Mouse (Mus musculus): ENCODE measurements around the gene Rarb.
"Not testable (repeated sequence)": the region's sequence is repeated elsewhere in the genome, so short reads cannot be mapped to it uniquely, and the experiment has no call there.

The Rarb gene

GRCm38 (mm10) chr14:16818602-16819250, at the start of gene Rarb:
TSS of gene Rarb (minus strand) at chr14:16819156.
- DNase-seq: no peak

DNA sequence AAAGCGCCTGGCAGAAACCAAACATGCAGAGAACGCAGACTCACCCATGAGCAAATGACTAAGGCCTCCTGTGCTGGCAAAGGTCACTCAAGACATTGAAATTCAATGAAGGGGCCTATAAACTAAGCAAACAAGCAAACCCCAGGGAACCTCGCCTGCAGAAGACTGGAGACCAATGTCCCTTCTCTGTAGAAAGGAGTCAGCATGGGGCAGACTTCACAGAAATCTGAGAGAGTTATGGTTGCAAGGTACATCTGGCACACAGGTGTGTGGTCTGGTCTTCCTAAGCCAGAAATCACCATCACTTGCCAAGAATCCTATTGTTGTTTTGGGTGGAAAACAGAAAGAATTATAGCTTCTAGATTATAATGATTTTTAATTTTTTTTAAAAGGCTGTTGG, 23.1 kb upstream of the Rarb start:
- no peak for DNase-seq

- DNase-seq: no peak
Measured at GRCm38 (mm10) chr14:16841597-16841989, 22.6 kb upstream of the Rarb start.

GRCm38 (mm10) chr14:16840951-16841596, 22.1 kb upstream of the Rarb start:
- peak; percentile 27 for DNase-seq

DNA sequence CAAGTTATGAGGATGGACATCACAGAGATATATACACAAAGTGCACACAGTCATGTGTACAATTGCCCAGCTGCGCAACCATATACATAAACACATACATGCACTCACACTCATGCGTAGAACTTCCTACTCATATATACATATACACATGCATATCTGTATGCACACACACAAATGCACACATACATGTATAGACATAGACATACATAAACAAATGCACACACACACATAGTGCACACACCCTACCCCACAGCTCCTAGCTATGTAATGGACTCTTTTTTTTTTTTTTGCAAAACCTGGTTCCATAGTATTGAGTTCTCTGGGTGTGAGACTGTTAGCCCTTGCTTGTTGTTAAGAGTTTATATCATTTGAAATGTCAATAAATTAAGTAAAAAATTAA, 21.2 kb upstream of the Rarb start:
- DNase-seq: no peak

- no peak for DNase-seq
Measured at GRCm38 (mm10) chr14:16815096-16815741, 3.7 kb downstream of the Rarb start.

GRCm38 (mm10) chr14:16806155-16806554, 12.8 kb downstream of the Rarb start:
- DNase-seq: no peak

- DNase-seq: no peak
Measured at GRCm38 (mm10) chr14:16790161-16790560, 28.8 kb downstream of the Rarb start.

GRCm38 (mm10) chr14:16781942-16782541, 36.9 kb downstream of the Rarb start:
- DNase-seq: no peak

GRCm38 (mm10) chr14:16776723-16777381, 42.1 kb downstream of the Rarb start:
- DNase-seq: no peak

GRCm38 (mm10) chr14:16772927-16773326, 46.0 kb downstream of the Rarb start:
- no peak for DNase-seq

DNA sequence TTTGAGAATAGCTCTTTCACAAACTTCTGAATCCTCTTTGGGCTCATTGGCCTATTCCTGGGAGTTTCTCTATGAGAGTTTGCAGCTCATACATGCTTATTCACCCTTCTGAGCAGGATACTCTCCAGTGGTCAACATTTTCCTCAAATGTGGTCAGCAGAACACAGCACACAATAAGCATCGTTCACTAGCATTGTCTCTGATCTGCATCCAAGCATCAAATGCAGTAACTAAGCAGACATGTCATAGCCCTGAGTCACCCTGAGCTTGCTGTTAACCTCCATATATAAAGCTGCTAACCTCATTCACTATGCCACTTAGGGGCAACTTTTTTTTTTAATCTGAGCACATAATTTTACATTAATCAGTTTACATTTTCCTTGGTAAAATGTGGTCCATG, 53.1 kb downstream of the Rarb start:
- no peak for DNase-seq

GRCm38 (mm10) chr14:16762773-16763172, 56.2 kb downstream of the Rarb start:
- no peak for DNase-seq

GRCm38 (mm10) chr14:16758773-16759434, 60.1 kb downstream of the Rarb start:
- no peak for DNase-seq

DNA sequence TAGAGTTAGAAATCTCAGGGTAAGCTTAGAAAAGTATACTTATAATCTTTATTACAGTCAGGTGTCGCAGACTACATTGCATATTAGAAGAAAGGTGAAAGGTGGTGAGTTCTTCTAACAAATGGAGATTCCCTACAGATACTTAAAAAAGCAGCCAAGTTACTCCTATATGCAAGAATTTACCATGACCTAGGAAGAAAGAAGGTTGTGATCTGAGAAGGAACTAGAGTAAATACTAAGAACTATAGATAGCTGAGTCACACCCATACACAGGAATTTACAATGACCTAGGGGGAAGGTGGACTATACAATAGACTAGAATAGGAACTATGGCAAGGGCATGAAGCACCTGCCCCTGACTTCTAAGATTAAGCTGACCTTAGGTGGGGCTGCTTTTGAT, 63.4 kb downstream of the Rarb start:
- not testable (repeated sequence) for DNase-seq

GRCm38 (mm10) chr14:16752648-16753047, 66.3 kb downstream of the Rarb start:
- DNase-seq: no peak

- no peak for DNase-seq
Measured at GRCm38 (mm10) chr14:16746982-16747578, 71.9 kb downstream of the Rarb start.

DNA sequence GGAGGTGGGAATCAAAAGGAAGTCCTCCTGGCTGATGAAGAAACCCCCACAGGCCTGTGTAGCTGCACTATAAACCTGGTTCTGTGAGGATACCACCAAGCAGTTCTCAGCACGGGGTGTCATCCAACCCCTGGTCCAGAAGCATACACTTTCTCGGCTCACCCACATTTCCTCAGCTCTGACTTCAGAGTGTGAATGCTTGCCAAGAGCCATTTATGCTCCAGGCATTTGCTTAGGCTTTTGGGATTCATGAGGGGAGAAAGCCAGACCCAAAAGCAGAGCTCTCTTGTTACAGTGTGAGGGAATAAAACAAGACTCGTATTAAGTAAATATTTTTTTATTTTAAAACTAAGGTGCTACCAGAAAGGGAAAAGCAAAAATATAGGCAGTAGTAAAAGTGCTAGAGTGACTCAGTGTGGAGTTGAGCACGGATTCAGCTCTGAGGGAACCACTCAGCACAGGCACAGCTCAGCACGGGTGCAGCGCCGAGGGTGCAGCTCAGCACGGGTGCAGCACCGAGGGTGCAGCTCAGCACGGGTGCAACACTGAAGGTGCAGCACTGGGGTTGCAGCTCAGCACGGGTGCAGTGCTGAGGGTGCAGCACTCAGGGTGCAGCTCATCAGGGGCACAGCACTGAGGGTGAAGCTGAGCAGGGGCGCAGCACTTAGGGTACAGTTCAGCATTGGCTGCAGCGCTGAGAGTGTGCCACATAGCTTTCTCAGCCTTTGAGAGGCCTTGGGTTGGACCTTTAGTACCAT, 77.8 kb downstream of the Rarb start:
- no peak for DNase-seq

GRCm38 (mm10) chr14:16738538-16738937, 80.4 kb downstream of the Rarb start:
- DNase-seq: no peak

DNA sequence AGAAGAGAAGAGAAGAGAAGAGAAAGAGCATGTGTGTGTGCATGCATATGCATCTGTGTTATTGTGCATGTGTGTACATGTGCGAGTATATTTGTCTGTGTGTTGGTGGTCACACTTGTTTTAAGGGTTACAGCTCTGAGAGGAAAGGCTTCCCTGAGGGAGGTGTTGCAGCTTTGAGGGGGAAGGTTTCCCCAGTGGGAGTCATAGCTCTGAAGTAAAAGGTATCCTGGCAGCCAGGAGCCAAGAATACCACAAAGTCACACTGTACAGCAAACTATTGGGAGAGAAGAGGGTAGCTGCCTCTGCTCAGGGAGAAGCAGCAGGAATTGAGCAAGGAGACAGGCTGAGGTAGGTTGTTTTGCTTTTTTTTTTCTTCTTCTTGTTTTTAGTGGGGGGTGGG, 81.2 kb downstream of the Rarb start:
- no peak for DNase-seq

- no peak for DNase-seq
Measured at GRCm38 (mm10) chr14:16735331-16736012, 83.5 kb downstream of the Rarb start.

Measured in kidney, adult 18-20 months (tissue).